Mouse (Mus musculus) T-helper 17 cell (primary cell): ENCODE measurements around the gene Zfp992.
"Not testable (repeated sequence)": the region's sequence is repeated elsewhere in the genome, so short reads cannot be mapped to it uniquely, and the experiment has no call there.

Source experiments
- in situ Hi-C, 2 experiments: fragments of 300-600 bp; cut with MboI, MseI; formaldehyde crosslinking; loops; 1 replicate in 1 of 2; 2 replicates in 1 of 2; pipeline ENCODE4 v1.15.1; 2025; ENCODE audit warnings: high pct_unique_total_duplicates in 2 of 2

Gene Zfp992

DNA sequence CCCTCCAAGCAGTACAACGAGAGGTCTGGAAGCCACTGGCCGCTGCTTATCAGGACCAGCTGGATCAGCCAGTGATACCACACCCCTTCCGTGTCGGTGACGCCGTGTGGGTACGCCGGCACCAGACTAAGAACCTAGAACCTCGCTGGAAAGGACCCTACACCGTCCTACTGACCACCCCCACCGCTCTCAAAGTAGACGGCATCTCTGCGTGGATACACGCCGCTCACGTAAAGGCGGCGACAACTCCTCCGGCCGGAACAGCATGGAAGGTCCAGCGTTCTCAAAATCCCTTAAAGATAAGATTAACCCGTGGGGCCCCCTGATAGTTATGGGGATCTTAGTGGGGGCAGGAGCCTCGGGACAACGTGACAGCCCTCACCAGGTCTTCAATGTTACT lies 60.2 kb downstream of the Zfp992 start:
- in situ Hi-C loops, result not testable (repeated sequence)

DNA sequence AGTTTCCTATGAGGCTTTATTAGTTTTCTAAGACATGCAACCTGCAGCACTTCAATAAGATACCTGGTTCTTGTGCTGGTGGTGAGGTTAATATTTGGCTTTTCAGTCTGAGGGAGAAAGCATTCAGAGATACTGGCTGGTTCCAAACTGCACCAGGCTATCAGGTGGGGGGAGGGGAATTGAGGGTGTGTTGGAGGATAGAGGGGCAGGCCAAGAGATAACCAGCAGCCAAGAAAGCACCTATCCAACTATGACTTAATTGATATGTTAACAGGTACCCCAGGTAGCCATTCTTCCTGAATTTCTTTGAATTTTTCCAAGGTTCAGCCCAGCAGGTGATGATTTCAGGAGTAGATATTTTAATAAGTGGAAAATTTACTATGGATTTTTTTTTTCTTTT lies 63.0 kb downstream of the Zfp992 start:
- in situ Hi-C loops, result not testable (repeated sequence)

DNA sequence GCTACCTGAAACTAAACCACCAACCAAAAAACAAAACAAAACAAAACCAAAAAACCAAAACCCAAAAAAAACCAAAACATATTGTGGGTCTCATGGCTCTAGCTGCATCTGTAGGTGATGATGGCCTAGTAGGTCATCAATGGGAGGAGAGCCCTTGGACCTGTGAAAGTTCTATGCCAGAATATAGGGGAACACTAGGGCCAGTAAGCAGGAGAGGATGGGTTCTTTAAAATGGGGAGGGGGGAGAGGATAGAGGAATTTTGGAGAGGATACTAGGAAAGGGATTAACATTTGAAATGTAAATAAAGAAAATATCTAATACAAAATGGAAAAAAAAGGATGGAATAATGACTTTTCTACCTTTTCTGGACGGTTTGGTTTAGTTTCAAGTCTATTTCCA lies 67.7 kb downstream of the Zfp992 start:
- in situ Hi-C loops, result loop anchor here in 1 of 2 experiments (5.0 kb wide), 1 partner anchor 796 kb away; no protein-coding TSS in a partner anchor

DNA sequence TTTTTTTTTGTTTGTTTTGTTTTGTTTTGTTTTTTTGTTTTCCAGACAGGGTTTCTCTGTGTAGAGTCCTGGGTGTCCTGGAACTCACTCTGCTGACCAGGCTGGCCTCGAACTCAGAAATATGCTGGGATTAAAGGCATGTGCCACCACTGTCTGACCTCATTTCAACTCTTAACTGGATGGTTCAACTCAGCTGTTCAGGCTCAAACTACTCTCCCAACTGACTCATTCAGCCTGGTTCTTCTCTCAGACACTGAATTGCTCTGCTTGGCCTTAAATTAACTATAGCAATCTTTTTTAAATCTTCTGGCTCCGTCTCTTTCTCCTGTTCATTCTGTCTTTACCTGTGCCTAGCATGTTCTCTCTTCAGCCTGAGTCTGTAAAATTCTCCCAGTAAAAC lies 68.3 kb downstream of the Zfp992 start:
- in situ Hi-C loops, result loop anchor here in 1 of 2 experiments (5.0 kb wide), 1 partner anchor 795 kb away; no protein-coding TSS in a partner anchor
